Mouse (Mus musculus): ENCODE data around the gene Rpn1. TPM values are rescaled to one million over a fixed set of nuclear protein-coding genes. Genes with fewer than 3 reads are reported as not detected.
"Not testable (repeated sequence)": the region's sequence is repeated elsewhere in the genome, so short reads cannot be mapped to it uniquely, and the experiment has no call there.

Rpn1 gene
- total RNA-seq, 2 experiments from 2014 or later = 179 to 193 TPM

DNA sequence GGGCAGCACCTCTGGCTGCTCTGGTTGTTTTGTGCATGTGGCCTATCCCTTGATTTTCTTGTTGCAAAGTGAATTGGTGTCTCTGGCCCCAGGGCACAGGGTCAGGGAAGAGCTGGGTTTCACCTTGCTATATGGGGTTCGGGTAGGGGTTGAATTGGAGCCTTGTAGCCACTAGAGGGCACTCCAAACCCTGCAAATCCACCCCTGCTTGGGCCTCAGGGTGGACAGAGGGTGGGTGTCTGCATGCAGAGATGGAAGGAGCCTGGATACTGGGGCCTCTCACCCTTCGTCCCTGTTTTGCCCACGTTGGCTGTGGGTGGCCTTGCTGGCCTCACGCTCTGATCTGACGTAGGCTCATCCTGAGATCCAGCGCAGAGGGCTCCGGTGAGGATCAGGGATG is 28.9 kb downstream of the Rpn1 start:
- intact Hi-C loops (cut with DNase I) = loop anchor here (5.0 kb wide), 1 partner anchor 389 kb away; no protein-coding TSS in a partner anchor
- peak; percentile 38 to 73 for DNase-seq (ENCODE audit: extremely low spot score in 1 of 2, low spot score in 2 of 2)

DNA sequence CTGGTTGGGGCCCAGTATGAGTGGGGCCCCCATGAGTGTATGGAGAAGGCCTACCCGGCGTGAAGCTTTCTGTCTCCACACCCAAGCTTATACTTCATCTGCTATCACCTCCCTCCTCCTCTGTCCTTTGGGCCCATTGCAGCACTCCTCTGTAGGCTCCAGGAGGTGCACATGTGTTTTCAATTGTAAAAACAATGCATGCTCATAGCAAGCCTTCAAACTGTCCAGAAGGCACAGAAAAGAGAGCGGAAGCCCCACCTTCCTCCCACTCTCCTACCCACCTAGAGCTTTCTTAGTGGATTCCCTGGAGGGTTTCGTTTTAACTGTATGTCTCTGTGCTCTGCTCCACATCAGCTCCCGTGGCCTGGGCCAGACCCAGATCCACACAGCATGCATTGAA is 30.1 kb downstream of the Rpn1 start:
- intact Hi-C loops (cut with DNase I) = loop anchor here (5.0 kb wide), 1 partner anchor 388 kb away; no protein-coding TSS in a partner anchor
- no peak for DNase-seq (ENCODE audit: extremely low spot score in 1 of 2, low spot score in 2 of 2)

DNA sequence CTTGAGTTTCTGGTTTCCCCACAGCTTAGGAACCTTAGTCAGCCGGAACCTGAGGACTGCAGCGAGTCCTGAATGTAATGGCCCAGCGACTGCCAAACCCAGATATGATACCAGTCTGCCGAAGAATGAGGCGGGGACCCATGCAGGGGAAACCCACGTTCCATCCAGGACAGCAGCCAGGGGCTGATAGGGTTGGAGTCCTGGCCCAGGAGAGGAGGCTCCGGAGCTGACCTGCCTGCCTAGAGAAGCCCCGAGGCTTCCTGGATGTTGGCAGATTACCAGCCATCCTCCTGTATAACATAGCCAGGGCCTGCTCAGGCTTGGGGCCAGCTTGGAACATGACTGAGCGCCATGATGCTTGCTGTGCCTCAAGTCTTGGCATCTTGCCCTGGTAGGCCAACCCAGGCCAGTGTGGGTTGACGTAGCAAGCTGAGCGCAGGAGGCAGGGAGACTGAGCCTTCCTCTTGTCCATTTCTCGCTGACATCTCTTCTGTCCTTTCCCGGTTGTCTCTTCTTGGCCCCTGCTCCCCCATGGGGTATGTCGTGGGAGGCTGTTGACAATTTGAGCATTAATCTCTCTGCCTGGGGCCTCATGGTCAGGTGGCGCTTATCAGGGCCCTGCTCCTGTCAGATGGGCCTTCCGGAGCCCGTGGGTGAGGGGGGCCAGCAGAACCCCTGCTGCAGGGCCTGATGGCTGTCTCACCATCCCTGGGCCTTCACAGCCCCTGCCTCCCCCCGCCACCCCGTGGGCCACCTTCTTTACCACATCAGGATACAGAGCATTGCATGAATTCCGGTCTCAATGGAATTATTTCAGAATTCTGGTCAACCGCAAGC is 32.3 kb downstream of the Rpn1 start:
- intact Hi-C loops (cut with DNase I) = loop anchor here (5.0 kb wide), 2 partner anchors 71 to 371 kb away; no protein-coding TSS in a partner anchor

DNA sequence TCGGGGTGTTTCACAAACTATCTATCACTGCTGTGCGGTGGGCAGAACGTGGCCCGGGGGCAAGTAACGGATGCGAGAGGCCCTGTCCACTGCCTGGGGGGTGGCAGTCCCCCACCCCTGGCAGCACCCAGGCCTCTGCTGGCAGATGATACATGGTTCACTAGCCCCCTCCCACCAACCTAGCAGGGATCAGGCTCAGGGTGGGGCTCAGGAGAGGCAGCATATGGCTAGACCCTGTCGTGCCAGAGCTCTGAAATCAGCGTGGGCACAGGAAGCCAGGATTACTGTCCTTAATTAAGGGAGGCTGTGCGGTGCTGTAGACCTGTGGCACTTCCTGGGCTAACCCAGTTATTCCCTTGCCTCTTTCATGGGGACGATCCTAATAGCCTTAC is 32.9 kb downstream of the Rpn1 start:
- no peak for DNase-seq (ENCODE audit: extremely low spot score in 1 of 2, low spot score in 2 of 2)
- intact Hi-C loops (cut with DNase I) = loop anchor here (5.0 kb wide), 2 partner anchors 70 to 370 kb away; no protein-coding TSS in a partner anchor

More for the DNA sequence above, 32.3 kb downstream of the Rpn1 start:
- DNase-seq (ENCODE audit: extremely low spot score in 1 of 2, low spot score in 2 of 2) = peak in 1 of 2 experiments; percentile 59

DNA sequence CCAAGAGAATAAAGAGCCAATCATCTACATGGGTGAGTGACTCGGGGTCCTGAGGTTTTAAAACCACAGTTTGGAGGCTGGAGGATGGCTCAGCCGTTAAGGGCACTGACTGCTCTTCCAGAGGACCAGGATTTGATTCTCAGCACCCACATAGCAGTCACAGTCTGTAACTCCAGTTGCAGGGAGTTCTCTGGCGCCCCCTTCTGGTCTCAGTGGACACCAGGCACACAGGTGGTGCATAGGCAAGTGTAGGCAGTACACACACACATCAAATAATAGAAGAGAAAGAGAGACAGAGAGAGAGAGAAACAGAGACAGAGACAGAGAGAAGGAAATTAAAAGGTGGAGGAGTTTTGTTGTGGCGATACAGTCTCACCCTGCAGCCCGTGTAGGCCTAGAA is 35.0 kb downstream of the Rpn1 start:
- DNase-seq (ENCODE audit: extremely low spot score in 1 of 2, low spot score in 2 of 2) = no peak
- intact Hi-C loops (cut with DNase I) = loop anchor here (5.0 kb wide), 2 partner anchors 68 to 368 kb away; no protein-coding TSS in a partner anchor

DNA sequence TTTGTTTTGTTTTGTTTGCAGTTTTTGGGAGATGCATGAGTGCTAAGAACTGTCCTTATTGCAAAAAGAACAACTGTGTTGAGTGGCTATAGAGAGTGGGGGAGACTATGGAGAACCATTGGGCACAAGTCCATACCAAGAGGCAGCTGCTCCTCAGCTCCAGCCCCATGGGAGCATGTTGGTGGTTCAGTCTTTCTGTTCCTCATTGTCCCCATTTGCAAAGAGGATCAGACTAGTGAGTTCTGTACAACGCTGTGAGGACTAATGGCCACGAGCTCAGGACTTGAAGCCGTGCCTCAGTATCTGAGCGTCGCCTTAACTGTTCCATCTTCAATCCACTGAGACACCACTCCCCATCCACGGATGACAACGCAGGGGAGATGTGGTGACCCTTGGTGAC is 36.5 kb downstream of the Rpn1 start:
- intact Hi-C loops (cut with DNase I) = loop anchor here (10.0 kb wide), 1 partner anchor 204 kb away; no protein-coding TSS in a partner anchor

DNA sequence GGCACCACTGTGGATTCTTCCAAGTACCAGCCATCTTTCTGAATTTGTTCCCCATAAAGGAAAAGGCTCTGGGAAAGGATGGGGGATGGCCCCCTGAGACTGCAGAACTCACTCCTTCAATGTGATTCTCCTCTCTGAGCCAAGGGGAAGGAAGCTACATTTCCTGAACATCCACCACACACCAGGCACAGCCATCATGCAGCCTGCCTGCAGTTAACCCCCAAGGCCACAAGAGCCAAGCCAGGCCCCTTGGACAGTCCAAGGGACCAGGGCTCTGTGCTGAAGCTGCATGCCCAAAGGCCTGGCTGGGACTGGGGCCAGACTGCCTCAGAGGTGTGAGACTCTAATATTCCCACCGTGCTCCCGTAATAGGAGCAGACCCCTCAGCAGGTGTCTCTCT is 37.5 kb downstream of the Rpn1 start:
- intact Hi-C loops (cut with DNase I) = loop anchor here (10.0 kb wide), 1 partner anchor 203 kb away; no protein-coding TSS in a partner anchor
- DNase-seq (ENCODE audit: extremely low spot score in 1 of 2, low spot score in 2 of 2) = no peak

More for the DNA sequence above, 36.5 kb downstream of the Rpn1 start:
- no peak for DNase-seq (ENCODE audit: extremely low spot score in 1 of 2, low spot score in 2 of 2)

DNA sequence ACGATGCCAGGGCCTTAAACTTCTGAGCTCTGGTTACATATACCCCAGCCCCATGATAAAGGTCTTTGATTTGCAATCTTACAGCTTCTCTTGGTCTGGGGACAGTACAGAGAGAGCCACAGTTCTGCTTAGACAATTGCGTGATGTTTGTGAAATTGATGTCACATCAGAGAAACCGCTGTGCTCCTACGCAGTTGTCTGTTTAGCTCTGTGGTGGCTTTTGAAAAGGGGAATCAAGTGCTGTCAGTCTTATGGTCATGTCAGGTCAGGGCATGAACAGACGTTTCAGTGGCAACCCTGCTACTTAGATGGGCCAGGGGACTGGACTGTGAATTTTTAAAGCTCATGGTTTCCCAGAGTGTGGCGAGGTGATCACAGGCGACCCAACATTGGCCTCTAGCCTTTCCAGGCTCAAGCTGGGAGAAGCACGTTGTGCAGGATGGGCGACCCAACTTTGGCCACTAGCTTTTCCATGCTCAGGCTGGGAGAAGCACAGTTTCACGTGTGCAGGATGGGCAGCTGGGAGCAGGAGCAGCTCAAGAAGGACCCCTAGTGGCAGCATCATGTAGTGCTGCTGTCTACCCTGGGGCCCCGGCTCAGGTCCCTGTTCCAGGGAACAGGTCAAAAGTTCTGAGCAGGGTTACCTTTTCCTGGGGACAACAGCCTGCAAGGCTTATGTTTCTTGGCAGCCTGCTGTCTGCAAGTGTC is 39.0 kb downstream of the Rpn1 start:
- DNase-seq (ENCODE audit: extremely low spot score in 1 of 2, low spot score in 2 of 2) = no peak
- intact Hi-C loops (cut with DNase I) = loop anchor here (10.0 kb wide), 1 partner anchor 201 kb away; no protein-coding TSS in a partner anchor

DNA sequence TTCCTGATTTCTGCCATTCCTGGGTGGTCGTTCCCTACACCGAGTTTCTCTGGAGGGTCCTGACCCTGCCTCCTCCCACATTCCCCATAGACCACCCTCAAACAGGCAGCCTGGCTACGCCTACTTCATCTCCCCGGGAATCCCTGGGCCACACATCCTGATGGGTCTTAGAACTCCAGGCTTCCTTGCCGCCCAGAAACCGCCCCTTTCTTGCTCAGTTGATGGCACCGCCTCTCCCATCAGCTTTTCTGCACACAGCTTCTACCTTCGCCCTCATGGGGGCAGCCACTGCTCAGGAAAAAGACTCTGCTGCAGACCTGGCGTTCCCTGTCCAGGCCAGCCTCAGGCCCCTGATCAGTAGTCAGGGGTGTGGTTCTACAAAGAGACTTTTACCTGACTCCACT is 39.6 kb downstream of the Rpn1 start:
- intact Hi-C loops (cut with DNase I) = loop anchor here (10.0 kb wide), 1 partner anchor 201 kb away; no protein-coding TSS in a partner anchor
- DNase-seq (ENCODE audit: extremely low spot score in 1 of 2, low spot score in 2 of 2) = peak; percentile 41 to 77

DNA sequence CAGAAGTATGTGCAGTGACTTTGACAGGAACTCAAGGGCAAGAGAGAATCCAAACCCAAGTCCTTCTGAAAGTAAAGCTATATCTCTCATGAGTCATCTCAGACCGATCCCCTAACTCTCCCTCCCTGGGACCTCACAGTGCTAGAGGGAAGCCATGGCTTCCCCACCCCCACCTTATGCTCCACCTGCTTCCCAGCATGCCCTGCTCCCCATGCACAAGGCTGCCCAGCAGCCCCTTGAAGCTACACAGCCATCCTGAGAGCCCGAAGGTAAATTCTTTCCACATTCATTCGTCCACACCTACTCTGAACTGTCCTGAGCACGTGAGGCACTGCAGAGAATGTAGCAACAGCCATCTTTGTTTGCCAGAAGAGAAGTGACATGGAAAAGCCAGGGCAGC is 40.3 kb downstream of the Rpn1 start:
- intact Hi-C loops (cut with DNase I) = loop anchor here (10.0 kb wide), 1 partner anchor 200 kb away; no protein-coding TSS in a partner anchor

DNA sequence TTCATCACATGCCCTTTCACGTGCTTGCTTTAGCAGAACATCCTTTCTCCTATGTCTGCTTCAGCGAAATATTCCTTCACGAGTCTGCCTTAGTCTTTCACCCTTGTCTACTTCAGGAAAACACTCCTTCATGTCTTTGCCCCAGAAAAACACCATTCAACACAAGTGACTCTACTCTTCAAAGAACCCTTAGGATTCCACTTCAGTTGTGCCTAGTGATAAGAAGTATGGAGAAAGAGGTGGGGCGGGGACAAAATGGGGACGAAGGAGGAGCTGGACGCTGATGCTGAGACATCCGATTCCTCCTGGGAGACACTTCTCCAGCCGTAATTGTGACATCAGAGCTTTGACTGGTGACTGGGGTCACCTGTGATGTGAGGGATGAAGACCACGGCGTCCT is 41.5 kb downstream of the Rpn1 start:
- DNase-seq (ENCODE audit: extremely low spot score in 1 of 2, low spot score in 2 of 2) = not testable (repeated sequence)
- intact Hi-C loops (cut with DNase I) = loop anchor here (10.0 kb wide), 1 partner anchor 199 kb away; no protein-coding TSS in a partner anchor

More for the DNA sequence above, 40.3 kb downstream of the Rpn1 start:
- no peak for DNase-seq (ENCODE audit: extremely low spot score in 1 of 2, low spot score in 2 of 2)

DNA sequence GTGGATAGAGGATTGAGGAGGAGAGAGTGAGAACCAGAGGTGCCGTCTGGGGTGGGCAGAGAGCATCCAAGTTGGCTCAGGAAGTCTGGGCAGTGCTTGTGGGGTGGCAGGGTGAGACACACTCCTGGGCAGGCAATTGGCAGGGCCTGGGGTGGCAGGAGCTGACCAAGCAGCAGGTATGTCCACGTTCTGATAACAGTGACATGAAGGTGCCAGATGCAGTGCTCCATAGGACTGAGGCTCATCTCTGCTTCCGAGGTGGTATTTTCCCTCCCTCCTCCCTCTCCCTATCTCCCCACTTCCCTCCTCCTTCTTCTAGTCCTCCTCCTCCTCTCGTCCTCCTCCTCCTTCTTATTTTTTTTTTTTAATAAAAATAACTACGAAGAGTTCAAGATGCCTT is 47.2 kb downstream of the Rpn1 start:
- no peak for DNase-seq (ENCODE audit: extremely low spot score in 1 of 2, low spot score in 2 of 2)
- intact Hi-C loops (cut with DNase I) = no loop called here

DNA sequence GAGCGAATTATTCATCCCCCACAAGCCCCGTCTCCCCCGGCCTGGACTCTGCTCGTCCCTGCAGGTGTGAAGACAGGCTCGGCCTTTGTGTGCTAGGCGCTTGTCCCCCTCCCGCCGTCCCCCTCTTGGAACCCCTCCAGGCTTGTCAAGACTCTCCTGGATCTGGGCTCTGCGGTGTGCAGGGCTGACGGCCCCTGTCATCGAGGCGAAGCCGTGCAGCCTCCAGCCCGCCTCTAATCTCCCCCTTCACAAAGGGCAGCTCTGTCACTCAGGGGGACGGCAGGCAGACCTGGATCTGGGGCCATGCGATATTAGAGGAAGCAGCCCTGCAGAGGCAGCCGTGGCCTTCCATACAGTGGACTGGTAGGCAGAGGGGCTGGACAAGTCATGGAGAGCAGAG is 47.8 kb downstream of the Rpn1 start:
- DNase-seq (ENCODE audit: extremely low spot score in 1 of 2, low spot score in 2 of 2) = peak in 1 of 2 experiments; percentile 42

DNA sequence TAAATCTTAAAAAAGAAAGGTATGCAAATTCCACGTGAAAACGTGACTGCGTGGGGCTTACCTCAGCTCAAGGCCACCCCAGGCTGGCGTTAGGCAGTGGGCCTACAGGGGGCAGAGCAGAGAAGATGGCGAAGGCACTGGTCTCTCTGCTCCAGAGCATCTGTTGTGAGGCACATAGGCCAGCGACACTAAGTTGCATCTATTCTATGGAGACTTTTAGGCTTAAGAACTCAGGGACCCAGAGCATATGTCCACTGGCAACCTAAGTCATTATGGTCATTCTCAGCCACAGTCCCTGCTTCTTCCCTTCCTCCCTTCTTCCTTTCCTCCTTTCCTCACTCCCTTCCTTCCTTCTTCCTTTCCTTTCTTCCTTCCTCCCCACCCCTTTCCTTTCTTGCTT is 48.8 kb downstream of the Rpn1 start:
- intact Hi-C loops (cut with DNase I) = no loop called here

More for the DNA sequence above, 47.8 kb downstream of the Rpn1 start:
- intact Hi-C loops (cut with DNase I) = no loop called here

DNA sequence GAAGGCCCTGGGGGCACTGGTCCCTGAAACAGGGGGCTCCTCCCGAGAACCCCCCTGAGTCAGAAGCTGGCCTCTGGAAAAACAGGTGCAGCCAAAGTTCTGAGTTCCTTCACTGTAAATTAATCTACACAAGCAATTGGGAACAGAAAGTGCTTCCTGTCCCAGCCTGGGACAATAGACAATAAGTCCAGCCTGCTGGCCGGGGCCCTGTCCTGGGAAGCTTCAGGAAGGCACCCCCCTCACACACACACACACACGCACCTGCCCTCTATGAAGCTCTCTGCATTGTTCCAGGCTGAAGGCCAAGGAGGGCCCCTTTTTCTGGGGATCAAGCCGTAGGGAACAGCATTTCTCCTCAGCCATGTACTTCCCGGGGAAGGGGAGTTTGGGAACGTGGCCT is 49.6 kb downstream of the Rpn1 start:
- intact Hi-C loops (cut with DNase I) = no loop called here
- DNase-seq (ENCODE audit: extremely low spot score in 1 of 2, low spot score in 2 of 2) = peak in 1 of 2 experiments; percentile 71

More for the DNA sequence above, 48.8 kb downstream of the Rpn1 start:
- no peak for DNase-seq (ENCODE audit: extremely low spot score in 1 of 2, low spot score in 2 of 2)

DNA sequence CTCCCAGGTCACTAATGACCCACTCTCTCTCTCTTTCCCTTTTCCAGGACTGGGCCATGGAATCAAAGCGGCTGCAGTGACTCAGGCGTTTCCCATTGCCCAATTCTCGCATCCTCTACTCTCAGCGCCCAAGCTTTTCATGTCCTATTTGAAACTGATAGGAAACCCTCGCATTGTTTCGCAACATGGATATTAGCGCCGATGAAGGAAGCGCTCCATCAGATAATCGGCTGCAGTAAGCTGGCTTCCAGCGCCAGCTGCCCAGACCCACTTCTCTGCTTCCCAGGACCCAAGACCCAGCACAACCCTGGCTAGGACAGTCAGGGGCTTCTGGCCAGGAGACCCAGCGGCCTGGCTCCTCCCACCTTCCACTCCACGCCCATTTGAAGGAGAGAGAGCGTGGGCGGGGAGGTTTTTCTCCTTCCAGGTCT is 51.9 kb downstream of the Rpn1 start:
- DNase-seq (ENCODE audit: extremely low spot score in 1 of 2, low spot score in 2 of 2) = peak in 1 of 2 experiments; percentile 35
- intact Hi-C loops (cut with DNase I) = loop anchor here (5.0 kb wide), 1 partner anchor 51 kb away; no protein-coding TSS in a partner anchor

DNA sequence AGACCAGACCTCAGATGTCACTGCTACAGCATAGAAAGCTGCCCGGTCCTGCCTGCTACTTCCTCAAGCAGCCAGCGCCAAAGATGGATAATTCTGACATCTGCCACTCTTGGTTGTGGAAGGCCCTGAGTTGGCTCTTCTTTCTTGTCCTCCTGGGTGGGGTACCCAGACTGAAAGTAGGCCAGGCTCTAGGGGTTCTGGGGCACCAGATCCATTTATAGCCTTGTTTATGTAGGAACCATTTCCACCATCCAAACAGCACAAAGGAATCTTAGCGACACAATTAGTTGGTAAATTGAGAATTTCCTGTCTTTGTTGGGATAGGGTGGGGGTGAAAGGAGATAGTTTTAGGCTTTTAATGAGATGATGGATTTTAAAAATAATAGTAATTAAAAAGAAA is 54.2 kb downstream of the Rpn1 start:
- DNase-seq (ENCODE audit: extremely low spot score in 1 of 2, low spot score in 2 of 2) = no peak
- intact Hi-C loops (cut with DNase I) = loop anchor here (5.0 kb wide), 1 partner anchor 49 kb away; no protein-coding TSS in a partner anchor

DNA sequence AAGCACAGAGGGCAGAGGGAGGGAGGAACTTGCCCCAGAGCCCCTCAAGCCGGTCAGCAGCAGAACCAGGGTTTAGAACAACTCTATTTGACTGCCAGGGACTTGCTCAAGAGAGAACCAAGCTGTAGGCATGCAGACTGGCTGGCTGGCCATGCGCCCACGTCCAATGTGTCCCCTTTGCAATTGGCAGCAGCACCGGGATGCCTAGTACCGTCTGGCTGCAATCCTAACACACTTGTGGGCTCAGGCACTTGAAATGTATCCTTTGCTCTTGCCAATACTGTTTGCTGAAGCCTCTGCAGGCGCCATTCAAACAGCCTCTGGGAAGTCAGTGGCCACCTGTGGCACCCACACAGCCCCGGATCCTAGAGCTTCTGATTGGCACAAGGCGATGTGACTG is 56.0 kb downstream of the Rpn1 start:
- intact Hi-C loops (cut with DNase I) = no loop called here
- peak; percentile 81 to 84 for DNase-seq (ENCODE audit: extremely low spot score in 1 of 2, low spot score in 2 of 2)

DNA sequence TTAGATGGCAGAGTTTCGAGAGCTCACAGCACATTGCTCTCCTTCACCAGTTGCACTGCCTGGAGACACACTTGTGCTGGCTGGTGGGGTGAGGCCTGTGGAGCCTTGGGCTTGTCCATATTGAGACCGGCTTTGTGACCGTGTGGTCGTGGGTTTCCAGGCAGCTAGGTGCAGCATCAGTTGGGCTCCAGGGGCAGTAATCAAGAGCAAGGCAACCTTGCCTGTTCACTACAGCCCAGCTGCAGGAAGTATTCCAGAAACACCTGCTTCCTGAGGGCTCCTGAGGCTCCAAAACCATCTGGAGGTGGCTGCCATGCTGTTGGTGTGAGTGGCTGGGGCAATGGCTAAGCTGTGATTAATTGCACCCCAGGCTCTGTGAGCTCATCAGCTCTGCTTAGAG is 61.5 kb downstream of the Rpn1 start:
- intact Hi-C loops (cut with DNase I) = no loop called here
- no peak for DNase-seq (ENCODE audit: extremely low spot score in 1 of 2, low spot score in 2 of 2)
